Comparison of ENCODE assay signal across 12 mouse cellular contexts in the genomic region with DNA sequence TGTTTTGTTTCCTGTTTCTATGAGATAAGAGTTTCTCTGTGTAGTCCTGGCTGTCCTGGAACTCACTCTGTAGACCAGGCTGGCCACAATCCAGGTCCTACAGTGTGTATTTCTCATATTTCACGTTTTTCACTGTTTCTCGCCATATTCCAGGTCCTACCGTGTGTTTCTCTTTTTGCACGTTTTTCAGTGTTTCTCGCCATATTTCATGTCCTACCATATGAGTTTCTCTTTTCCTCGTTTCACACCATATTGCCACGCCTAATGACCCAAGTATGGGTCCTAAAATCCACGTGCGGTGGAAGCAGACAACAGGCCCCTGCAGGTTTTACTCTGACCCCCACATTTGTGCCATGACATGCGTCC. TPM values are rescaled to one million over a fixed set of nuclear protein-coding genes. Genes with fewer than 3 reads are reported as not detected.
DNase-seq lines count a peak whose midpoint lies in the region; ATAC-seq and TF ChIP-seq lines count a peak whose summit lies in the region.
"Had no signal": no experiment of that assay in that cellular context is flagged by ENCODE, and none has a peak within 500 bp of the region (broad histone marks: within the 10 kb centered on the region; RNA-seq: fewer than 3 reads in every experiment).

No protein-coding gene starts in this region.

- no peak overlapping the region for H3K4me2 ChIP-seq in heart, embryonic 13.5 days
- peak overlapping the region; percentile 79 for H3K4me2 ChIP-seq in CH12.LX (ENCODE audit: insufficient read depth, low read depth, poor library complexity, severe bottlenecking)
- H3K4me2 ChIP-seq in liver, embryonic 14.5 days (ENCODE audit: low read depth), result peak overlapping the region; percentile 12; the same call in 1 of the 2 replicates
- H3K4me2 ChIP-seq: midbrain, embryonic 12.5 days had no signal

- ATAC-seq in heart, embryonic 13.5 days (ENCODE audit: extremely low read depth, insufficient number of reproducible peaks, low FRiP score, low TSS enrichment), result peak; percentile 74; the same call in 1 of the 2 replicates
- no peak for ATAC-seq in liver, embryonic 14.5 days (ENCODE audit: insufficient read depth)

- in situ Hi-C loops in CH12.LX (cut with MboI; ENCODE audit: low pct_ligation_motif_present, low pct_unique_long_range_greater_than_20kb, low sequenced_read_pairs), result loop anchor here (25.0 kb wide), 1 partner anchor 210 kb away; the partner anchor contains the start of gene Tchp

- TF ChIP-seq EP300 in CH12.LX (IDR thresholded peaks at IDR 0.05; ENCODE audit: low read length), result no peak
- TF ChIP-seq EP300 in liver, embryonic 14.5 days (IDR thresholded peaks at IDR 0.05; ENCODE audit: low read depth), result no peak

- H3K9ac ChIP-seq in heart, embryonic 13.5 days, result no peak overlapping the region
- H3K9ac ChIP-seq in CH12.LX (ENCODE audit: insufficient read depth, low read depth), result peak overlapping the region; percentile 39
- H3K9ac ChIP-seq in liver, embryonic 14.5 days (replicated peaks), result no peak overlapping the region
- H3K9ac ChIP-seq: midbrain, embryonic 12.5 days had no signal

- dilution Hi-C loops in CH12.LX (cut with MboI; ENCODE audit: extremely low pct_ligation_motif_present, extremely low pct_unique_long_range_greater_than_20kb, low sequenced_read_pairs), result no loop called here

- H3K4me1 ChIP-seq in heart, embryonic 13.5 days, result peaks cover 6% of the 10 kb centered on the region
- peaks cover 11 to 21% of the 10 kb centered on the region in 2 experiments for H3K4me1 ChIP-seq in CH12.LX (ENCODE audit: control insufficient read depth in 1 of 2, insufficient read depth in 2 of 2)
- H3K4me1 ChIP-seq in brown adipose tissue, adult 24 weeks (ENCODE audit: control insufficient read depth, insufficient read depth, insufficient read length, low read length), result 0 out of 2 replicates have a peak, but pooled peaks cover 2% of the 10 kb centered on the region
- H3K4me1 ChIP-seq in liver, embryonic 14.5 days (replicated peaks; ENCODE audit: control insufficient read depth in 2 of 2, insufficient read depth in 2 of 2, low read length in 1 of 2), result peaks cover 0 to 4% of the 10 kb centered on the region in 2 experiments; a peak in 2 of 4 replicates
- H3K4me1 ChIP-seq: midbrain, embryonic 12.5 days had no signal

- H3K27ac ChIP-seq in heart, embryonic 13.5 days (replicated peaks), result no peak overlapping the region
- H3K27ac ChIP-seq in CH12.LX (ENCODE audit: insufficient read depth, low read depth), result no peak overlapping the region
- peak overlapping the region; percentile 17; the same call in 1 of the 2 replicates for H3K27ac ChIP-seq in brown adipose tissue, adult 24 weeks (replicated peaks; ENCODE audit: low read depth, low read length)
- no peak overlapping the region for H3K27ac ChIP-seq in liver, embryonic 14.5 days
- H3K27ac ChIP-seq: hindbrain, postnatal 0 days; midbrain, embryonic 12.5 days had no signal

- no peak for TF ChIP-seq RAD21 in CH12.LX (IDR thresholded peaks at IDR 0.05; ENCODE audit: low read depth, low read length)

- TF ChIP-seq CTCF in CH12.LX (conservative IDR thresholded peaks at IDR 0.05 in 1 of 2, IDR thresholded peaks at IDR 0.05 in 1 of 2; ENCODE audit: low read depth in 2 of 2, low read length in 2 of 2), result no peak
- TF ChIP-seq CTCF in liver, embryonic 14.5 days (IDR thresholded peaks at IDR 0.05; ENCODE audit: low read depth), result no peak

- no peaks in the 10 kb centered on the region for H3K9me3 ChIP-seq in heart, embryonic 13.5 days
- no peaks in the 10 kb centered on the region for H3K9me3 ChIP-seq in CH12.LX (replicated peaks; ENCODE audit: low read length)
- H3K9me3 ChIP-seq in liver, embryonic 14.5 days (ENCODE audit: control insufficient read depth, low read length), result no peaks in the 10 kb centered on the region
- H3K9me3 ChIP-seq: midbrain, embryonic 12.5 days had no signal

- WGBS in heart, embryonic 13.5 days, result 58% methylated on average over 10 of the region's 10 CpGs
- 47% methylated on average over 10 of the region's 10 CpGs for WGBS in liver, embryonic 14.5 days (ENCODE audit: insufficient replicate concordance)

- no peak for DNase-seq in heart, adult 18-20 months
- DNase-seq in CH12.LX (ENCODE audit: extremely low read depth), result no peak
- peak in 1 of 3 experiments; percentile 36 for DNase-seq in liver, embryonic 14.5 days (ENCODE audit: low read depth in 3 of 3, low spot score in 3 of 3)
- DNase-seq in adrenal gland, postnatal 10 days, result no peak
- no peak for DNase-seq in retina, postnatal 1 day
- DNase-seq in left cerebral cortex, adult 9 months (ENCODE audit: low spot score in 2 of 2), result no peak

- H3K79me2 ChIP-seq in CH12.LX (replicated peaks; ENCODE audit: control insufficient read depth, extremely low read depth, insufficient read depth, poor library complexity, severe bottlenecking), result no peaks in the 10 kb centered on the region

- TF ChIP-seq POLR2A in CH12.LX (IDR thresholded peaks at IDR 0.05; ENCODE audit: low read depth, low read length), result no peak

- no peaks in the 10 kb centered on the region for H3K27me3 ChIP-seq in heart, embryonic 13.5 days (replicated peaks)
- no peaks in the 10 kb centered on the region for H3K27me3 ChIP-seq in CH12.LX (replicated peaks)
- H3K27me3 ChIP-seq in liver, embryonic 14.5 days (ENCODE audit: control insufficient read depth, insufficient read depth, low read length), result no peaks in the 10 kb centered on the region
- H3K27me3 ChIP-seq: midbrain, embryonic 12.5 days had no signal

- H3K4me3 ChIP-seq in heart, embryonic 13.5 days, result no peak overlapping the region
- peak overlapping the region in 2 of 3 experiments; percentile 4 to 42 for H3K4me3 ChIP-seq in CH12.LX (replicated peaks in 1 of 3; ENCODE audit: low read depth in 2 of 3, low read length in 2 of 3, poor library complexity in 1 of 3)
- H3K4me3 ChIP-seq in brown adipose tissue, adult 24 weeks (ENCODE audit: insufficient read depth, low read depth, low read length), result no peak overlapping the region
- no peak overlapping the region for H3K4me3 ChIP-seq in liver, embryonic 14.5 days (ENCODE audit: insufficient read depth in 1 of 2, low read depth in 2 of 2, low read length in 2 of 2)
- H3K4me3 ChIP-seq: midbrain, embryonic 12.5 days had no signal

- H3K36me3 ChIP-seq in heart, embryonic 13.5 days, result no peaks in the 10 kb centered on the region
- H3K36me3 ChIP-seq in CH12.LX (replicated peaks in 1 of 2; ENCODE audit: control insufficient read depth in 1 of 2, insufficient read depth in 1 of 2, low read length in 1 of 2), result no peaks in the 10 kb centered on the region
- H3K36me3 ChIP-seq in liver, embryonic 14.5 days (replicated peaks; ENCODE audit: control insufficient read depth, insufficient read depth, low read depth), result no peaks in the 10 kb centered on the region
- H3K36me3 ChIP-seq: midbrain, embryonic 12.5 days had no signal

TF ChIP-seq in CH12.LX, 34 proteins besides CTCF, POLR2A, EP300 and RAD21 (continues in another document):
- TF ChIP-seq SIN3A (IDR thresholded peaks at IDR 0.05; ENCODE audit: low read length) (no peak), NELFE (IDR thresholded peaks at IDR 0.05; ENCODE audit: low read depth, low read length) (no peak), MXI1 (IDR thresholded peaks at IDR 0.05; ENCODE audit: low read depth, low read length) (no peak; the same call in 1 of the 2 replicates), SMC3 (IDR thresholded peaks at IDR 0.05; ENCODE audit: low read depth, low read length) (no peak), PAX5 (IDR thresholded peaks at IDR 0.05; ENCODE audit: low read length) (no peak)

RNA-seq across cellular contexts. Expression of gene Oasl1, which starts 0.7 kb away (rescaled TPM):
- 0.56 and 0.67 TPM in 2 replicates for polyA plus RNA-seq in heart, embryonic 13.5 days (2015; fragmentation: Nextera tagmentation; extraction: Ambion mirVana)
- under 1 TPM; 0.39 to 0.82 TPM for total RNA-seq in heart, adult 18-20 months (2021)
- total RNA-seq in CH12.LX (2012; rRNA removed), result not detected in 2 replicates
- total RNA-seq in CH12.LX (2014; rRNA removed), result not detected in 2 replicates
- 0.37 and 0.46 TPM in 2 replicates for polyA plus RNA-seq in CH12.LX (2012; ENCODE audit: insufficient read length, low read depth)
- polyA plus RNA-seq in brown adipose tissue, adult 24 weeks (2012; ENCODE audit: insufficient read depth, insufficient read length, missing spikeins), result 1.2 TPM in 1 of 2 replicates, not detected in the other
- polyA plus RNA-seq in liver, embryonic 14.5 days (2012; rRNA removed), result 0.44 and 0.50 TPM in 2 replicates
- 0.23 and 0.32 TPM in 2 replicates for polyA plus RNA-seq in liver, embryonic 14.5 days (2014; fragmentation: Nextera tagmentation; extraction: Ambion mirVana)
- total RNA-seq in adrenal gland, postnatal 10 days (2021), result 1 to 10 TPM in 1 of 2 experiments, under 1 TPM in 1; 0.70 to 1.5 TPM
- total RNA-seq: gastrocnemius, postnatal 10 days; left cerebral cortex, postnatal 4 days had no signal

RNA-seq across cellular contexts. Expression of gene 2210016L21Rik, which starts 19.6 kb away (rescaled TPM):
- polyA plus RNA-seq in heart, embryonic 13.5 days (2015; fragmentation: Nextera tagmentation; extraction: Ambion mirVana), result 37.4 and 40.6 TPM in 2 replicates
- 10 to 100 TPM; 25.3 to 28.0 TPM for total RNA-seq in heart, adult 18-20 months (2021)
- total RNA-seq in CH12.LX (2012; rRNA removed), result 21.6 TPM in 2 replicates
- 11.0 and 11.5 TPM in 2 replicates for total RNA-seq in CH12.LX (2014; rRNA removed)
- 32.5 and 49.1 TPM in 2 replicates for polyA plus RNA-seq in CH12.LX (2012; ENCODE audit: insufficient read length, low read depth)
- 11.2 and 11.3 TPM in 2 replicates for polyA plus RNA-seq in brown adipose tissue, adult 24 weeks (2012; ENCODE audit: insufficient read depth, insufficient read length, missing spikeins)
- polyA plus RNA-seq in liver, embryonic 14.5 days (2012; rRNA removed), result 5.6 and 8.1 TPM in 2 replicates
- polyA plus RNA-seq in liver, embryonic 14.5 days (2014; fragmentation: Nextera tagmentation; extraction: Ambion mirVana), result 11.3 and 12.3 TPM in 2 replicates
- 10 to 100 TPM; 34.3 to 35.8 TPM for total RNA-seq in adrenal gland, postnatal 10 days (2021)

RNA-seq across cellular contexts. Expression of gene Oasl2, which starts 25.6 kb away (rescaled TPM):
- polyA plus RNA-seq in heart, embryonic 13.5 days (2015; fragmentation: Nextera tagmentation; extraction: Ambion mirVana), result 4.5 and 6.2 TPM in 2 replicates
- 1 to 10 TPM; 5.0 TPM for total RNA-seq in heart, adult 18-20 months (2021)
- total RNA-seq in CH12.LX (2012; rRNA removed) (not detected in 2 replicates), CH12.LX (2014; rRNA removed) (not detected in 2 replicates)
- polyA plus RNA-seq in CH12.LX (2012; ENCODE audit: insufficient read length, low read depth), result 0.31 and 0.38 TPM in 2 replicates
- polyA plus RNA-seq in brown adipose tissue, adult 24 weeks (2012; ENCODE audit: insufficient read depth, insufficient read length, missing spikeins), result 3.3 and 5.9 TPM in 2 replicates
- polyA plus RNA-seq in liver, embryonic 14.5 days (2012; rRNA removed), result 1.3 TPM in 2 replicates
- 2.0 and 2.1 TPM in 2 replicates for polyA plus RNA-seq in liver, embryonic 14.5 days (2014; fragmentation: Nextera tagmentation; extraction: Ambion mirVana)
- total RNA-seq in adrenal gland, postnatal 10 days (2021), result 1 to 10 TPM; 4.3 to 8.2 TPM

RNA-seq across cellular contexts. Expression of gene Hnf1a, which starts 48.5 kb away (rescaled TPM):
- 0.13 and 0.17 TPM in 2 replicates for polyA plus RNA-seq in heart, embryonic 13.5 days (2015; fragmentation: Nextera tagmentation; extraction: Ambion mirVana)
- not detected for total RNA-seq in heart, adult 18-20 months (2021)
- total RNA-seq in CH12.LX (2012; rRNA removed), result not detected in 2 replicates
- not detected in 2 replicates for total RNA-seq in CH12.LX (2014; rRNA removed)
- polyA plus RNA-seq in CH12.LX (2012; ENCODE audit: insufficient read length, low read depth), result not detected in 2 replicates
- not detected in 2 replicates for polyA plus RNA-seq in brown adipose tissue, adult 24 weeks (2012; ENCODE audit: insufficient read depth, insufficient read length, missing spikeins)
- 1.2 and 1.6 TPM in 2 replicates for polyA plus RNA-seq in liver, embryonic 14.5 days (2012; rRNA removed)
- 0.86 and 1.5 TPM in 2 replicates for polyA plus RNA-seq in liver, embryonic 14.5 days (2014; fragmentation: Nextera tagmentation; extraction: Ambion mirVana)
- 1 to 10 TPM; 1.7 to 3.3 TPM for total RNA-seq in adrenal gland, postnatal 10 days (2021)
- total RNA-seq: gastrocnemius, postnatal 10 days; hindbrain, postnatal 0 days; left cerebral cortex, postnatal 4 days had no signal

Comparison
In these comparisons a context has a peak if more than half of its experiments do, and no peak if none do; other contexts are left out.
1. H3K4me3 ChIP-seq: peak in CH12.LX (2 of 3); none in heart, embryonic 13.5 days (single experiment), brown adipose tissue, adult 24 weeks (single experiment) and liver, embryonic 14.5 days (0 of 2).